Mouse (Mus musculus) testis, adult 2 months (tissue): Measurements from ENCODE around the gene Arl6ip4. TPM values are rescaled to one million over a fixed set of nuclear protein-coding genes. Genes with fewer than 3 reads are reported as not detected.

Experiments used
- H3K27ac ChIP-seq: fragments of 200-500 bp; 2 replicates; pipeline ENCODE4 v1.5.1; 2012; ENCODE audit warnings: low read depth, low read length; ENCODE audit not compliant: control insufficient read depth, insufficient read depth
- H3K27me3 ChIP-seq: fragments of 200-500 bp; 2 replicates; pipeline ENCODE4 v1.6.1; 2012; ENCODE audit warnings: mild to moderate bottlenecking, low read length, moderate library complexity; ENCODE audit not compliant: control insufficient read depth, insufficient read depth
- H3K36me3 ChIP-seq: fragments of 200-500 bp; 2 replicates; pipeline ENCODE4 v1.6.1; 2012; ENCODE audit warnings: mild to moderate bottlenecking, low read length; ENCODE audit not compliant: control insufficient read depth, insufficient read depth
- H3K4me1 ChIP-seq: fragments of 200-500 bp; 2 replicates; pipeline ENCODE4 v1.6.1; 2012; ENCODE audit warnings: low read length; ENCODE audit not compliant: control insufficient read depth, insufficient read depth
- H3K4me3 ChIP-seq: fragments of 200-500 bp; 2 replicates; pipeline ENCODE4 v1.5.1; 2012; ENCODE audit warnings: low read depth, mild to moderate bottlenecking, low read length, moderate library complexity, mixed read lengths; ENCODE audit not compliant: control insufficient read depth
- CTCF ChIP-seq: fragments of 200-500 bp; IDR thresholded peaks from 2 replicates; pipeline ENCODE4 v1.5.1; 2012; ENCODE audit warnings: low read depth, mild to moderate bottlenecking, inconsistent platforms, low read length, moderate library complexity; ENCODE audit not compliant: control insufficient read depth, insufficient read depth, insufficient replicate concordance
- POLR2A ChIP-seq: fragments of 200-500 bp; IDR thresholded peaks from 2 replicates; pipeline ENCODE4 v1.6.1; 2012; ENCODE audit warnings: low read depth, mild to moderate bottlenecking, inconsistent platforms, low read length, moderate library complexity; ENCODE audit not compliant: control insufficient read depth
- polyA plus RNA-seq: library from polyadenylated mRNA; depleted of rRNA; stranded (reverse); fragments of >200 nt; gene quantifications from 2 replicates; pipeline ENCODE4 v1.2.3, GENCODE M21; 2012

Gene Arl6ip4
- polyA plus RNA-seq, 1 experiment = 28.3 TPM

DNA sequence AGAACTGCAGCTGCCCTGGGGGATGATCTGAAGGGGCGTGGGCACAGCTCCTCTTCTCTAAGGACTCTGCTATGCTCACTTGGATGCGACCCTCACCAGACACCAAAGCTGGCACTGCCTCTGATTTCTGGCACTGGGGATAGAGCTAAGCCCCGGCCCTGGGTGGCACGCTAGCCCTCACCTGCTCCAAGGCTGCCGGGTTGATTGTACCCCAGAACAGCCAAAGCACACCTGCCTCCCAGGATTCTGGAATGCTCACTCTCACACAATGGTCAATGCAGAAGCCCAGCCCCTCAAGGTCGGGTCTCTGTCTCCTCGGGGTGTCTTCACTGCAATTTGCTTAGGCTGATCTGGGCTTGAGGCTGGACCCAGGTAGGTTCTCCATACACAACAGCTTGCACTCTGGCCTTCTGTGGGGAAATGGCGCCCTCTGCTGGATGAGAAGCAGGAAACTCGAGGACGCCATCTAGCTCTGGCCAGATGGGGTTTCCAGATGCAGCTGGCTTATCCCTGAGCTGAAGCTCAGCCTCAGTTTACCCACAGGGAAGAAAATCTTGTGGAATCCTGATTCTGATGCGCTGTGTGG, 31.2 kb upstream of the Arl6ip4 start:
- Histone ChIP-seq H3K4me1 (peaks cover 4% of the 10 kb centered on the region), H3K27me3 (no peaks in the 10 kb centered on the region), H3K36me3 (no peaks in the 10 kb centered on the region), H3K27ac (no peak overlapping the region), H3K4me3 (no peak overlapping the region)
- TF ChIP-seq POLR2A (no peak), CTCF (peak; percentile 89; the same call in 1 of the 2 replicates)

GRCm38 (mm10) chr5:124085513-124085912, 30.4 kb upstream of the Arl6ip4 start:
- no peak overlapping the region for H3K27ac ChIP-seq
- H3K4me1 ChIP-seq = peaks cover 8% of the 10 kb centered on the region
- no peaks in the 10 kb centered on the region for H3K36me3 ChIP-seq
- H3K27me3 ChIP-seq = no peaks in the 10 kb centered on the region
- TF ChIP-seq CTCF (no peak), POLR2A (no peak)
- H3K4me3 ChIP-seq = no peak overlapping the region

DNA sequence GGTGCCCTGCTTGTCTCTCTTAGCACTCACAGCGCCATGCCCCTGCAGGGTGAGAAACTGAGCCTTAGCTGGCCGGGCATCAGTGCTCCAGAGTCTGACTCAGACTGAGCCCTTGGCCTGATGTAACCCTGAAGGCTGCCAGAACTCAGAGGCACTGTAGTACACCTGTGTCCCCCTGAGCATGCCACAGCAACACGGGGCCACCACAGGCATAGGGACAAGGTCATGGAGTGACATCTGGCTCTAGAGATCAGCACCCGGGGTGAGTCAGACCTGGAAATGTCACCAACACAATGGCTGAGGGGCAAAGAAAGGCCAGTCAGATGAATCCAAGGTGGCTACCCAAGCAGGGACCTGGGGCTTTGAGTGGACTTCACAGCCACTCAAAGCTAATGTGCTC, 29.0 kb upstream of the Arl6ip4 start:
- no peak overlapping the region for H3K27ac ChIP-seq
- no peak for TF ChIP-seq POLR2A
- no peak for TF ChIP-seq CTCF
- no peaks in the 10 kb centered on the region for H3K27me3 ChIP-seq
- no peaks in the 10 kb centered on the region for H3K36me3 ChIP-seq
- no peak overlapping the region for H3K4me3 ChIP-seq
- peaks cover 8% of the 10 kb centered on the region for H3K4me1 ChIP-seq

GRCm38 (mm10) chr5:124089868-124090267, 26.0 kb upstream of the Arl6ip4 start:
- Histone ChIP-seq H3K4me1 (peaks cover 11% of the 10 kb centered on the region), H3K36me3 (no peaks in the 10 kb centered on the region), H3K27me3 (no peaks in the 10 kb centered on the region), H3K4me3 (no peak overlapping the region), H3K27ac (no peak overlapping the region)
- TF ChIP-seq CTCF (no peak), POLR2A (no peak)

- no peak overlapping the region for H3K27ac ChIP-seq
- H3K27me3 ChIP-seq = no peaks in the 10 kb centered on the region
- TF ChIP-seq POLR2A (no peak), CTCF (no peak)
- H3K4me3 ChIP-seq = no peak overlapping the region
- peaks cover 23% of the 10 kb centered on the region for H3K4me1 ChIP-seq
- H3K36me3 ChIP-seq = no peaks in the 10 kb centered on the region
Measured at GRCm38 (mm10) chr5:124091951-124092406, 23.9 kb upstream of the Arl6ip4 start.

DNA sequence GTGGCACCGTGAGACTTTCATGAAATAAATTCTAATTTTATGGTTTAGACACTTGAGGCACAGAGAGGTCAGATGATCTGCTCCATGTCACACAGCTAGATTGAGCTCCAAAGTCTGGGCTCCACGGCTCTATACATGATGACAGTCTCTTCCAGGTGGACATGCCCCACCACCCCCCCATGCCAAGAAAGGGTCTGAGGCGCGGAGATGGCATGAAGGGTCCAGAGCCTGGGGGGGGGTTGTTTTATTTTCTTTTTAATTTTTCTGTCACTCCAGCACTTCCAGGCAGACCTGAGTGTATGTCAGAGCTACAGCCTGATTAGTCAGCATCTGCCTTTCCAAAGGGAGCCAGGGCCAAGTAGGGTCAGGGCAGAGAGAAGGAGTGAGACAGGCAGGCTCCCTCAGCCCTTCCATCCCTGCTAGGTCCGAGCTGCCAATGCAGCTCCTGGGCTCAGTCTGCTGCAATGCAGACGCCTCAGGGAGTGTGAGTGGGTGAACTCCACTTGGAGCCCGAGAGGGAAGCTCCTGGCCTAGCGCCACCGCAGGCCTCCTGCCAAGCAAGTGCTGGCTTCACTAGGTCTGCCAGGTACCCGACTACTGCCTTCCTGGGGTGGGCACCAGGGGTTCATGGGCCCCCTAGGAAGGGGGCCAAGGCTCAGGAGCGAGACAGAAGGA, 22.6 kb upstream of the Arl6ip4 start:
- TF ChIP-seq POLR2A (no peak), CTCF (no peak)
- Histone ChIP-seq H3K27me3 (no peaks in the 10 kb centered on the region), H3K36me3 (no peaks in the 10 kb centered on the region), H3K4me1 (peaks cover 23% of the 10 kb centered on the region), H3K27ac (no peak overlapping the region), H3K4me3 (no peak overlapping the region)

DNA sequence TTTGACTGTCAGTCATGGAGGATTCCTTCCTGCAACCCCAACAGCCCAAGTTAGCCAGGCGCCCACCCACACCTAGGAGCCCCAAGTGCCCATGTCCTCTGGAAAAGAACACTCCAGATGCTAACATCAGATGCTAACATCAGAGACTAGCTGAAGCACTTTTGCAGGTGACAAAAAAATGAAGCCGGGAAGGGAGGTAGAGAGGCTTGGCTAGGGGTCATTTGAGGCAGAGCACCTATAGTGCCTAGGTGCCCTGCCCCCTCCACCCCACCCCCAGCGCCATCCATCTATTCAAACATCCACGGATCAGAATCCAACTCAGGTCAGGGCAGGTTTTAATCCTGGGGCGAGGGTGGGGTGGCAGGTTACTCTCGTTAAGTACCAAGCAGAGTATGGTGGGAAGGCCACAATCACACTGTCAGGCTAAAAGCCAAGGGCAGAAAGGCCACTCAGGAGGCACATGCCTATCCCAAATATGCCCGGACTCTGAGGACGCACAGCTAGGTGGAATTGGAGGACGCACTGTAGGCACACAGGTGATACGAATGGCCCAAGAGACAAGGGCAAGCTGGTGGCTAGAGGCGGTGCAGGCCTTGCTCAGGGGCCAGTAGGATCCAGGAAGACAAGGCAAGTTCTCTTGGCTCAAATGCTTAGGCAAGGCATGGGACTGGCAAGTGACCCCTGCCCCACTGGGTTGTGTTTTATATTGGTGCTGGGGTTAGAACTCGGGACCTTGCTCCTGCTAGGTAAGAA, 21.9 kb upstream of the Arl6ip4 start:
- TF ChIP-seq POLR2A = no peak
- no peak for TF ChIP-seq CTCF
- Histone ChIP-seq H3K27me3 (no peaks in the 10 kb centered on the region), H3K27ac (no peak overlapping the region), H3K4me3 (no peak overlapping the region), H3K4me1 (peaks cover 23% of the 10 kb centered on the region), H3K36me3 (no peaks in the 10 kb centered on the region)
